Comparison of ENCODE assay signal across 25 mouse cellular contexts in genomic region chr11:97721338-97721737, GRCm38 (mm10). TPM values are rescaled to one million over a fixed set of nuclear protein-coding genes. Genes with fewer than 3 reads are reported as not detected.
"Had no signal": no experiment of that assay in that cellular context is flagged by ENCODE, and none has a peak within 500 bp of the region (broad histone marks: within the 10 kb centered on the region; RNA-seq: fewer than 3 reads in every experiment).

No protein-coding gene starts in this region.

- H3K27me3 ChIP-seq: embryonic facial prominence, embryonic 12.5 days; embryonic facial prominence, embryonic 13.5 days; embryonic facial prominence, embryonic 15.5 days; forebrain, embryonic 12.5 days; forebrain, embryonic 13.5 days; forebrain, embryonic 15.5 days had no signal

- DNase-seq: cerebellum, adult 8-10 months; cerebellum, adult 9-10 months; cerebellum, adult 9-11 months; cerebellum, postnatal 10 days; cerebellum, postnatal 14 days; cerebellum, postnatal 25 days; cerebellum, postnatal 36 days; embryo, embryonic 11 days; forebrain, postnatal 0 days; gastrocnemius, adult 2 months; gastrocnemius, postnatal 10 days; gastrocnemius, postnatal 14 days; gastrocnemius, postnatal 25 days; gastrocnemius, postnatal 36 days; heart, adult 11 months; heart, adult 18-20 months; heart, adult 2 months had no signal

- H3K4me2 ChIP-seq: embryonic facial prominence, embryonic 12.5 days; embryonic facial prominence, embryonic 13.5 days; embryonic facial prominence, embryonic 15.5 days; forebrain, embryonic 12.5 days; forebrain, embryonic 13.5 days; forebrain, embryonic 15.5 days had no signal

- H3K27ac ChIP-seq: embryonic facial prominence, embryonic 12.5 days; embryonic facial prominence, embryonic 13.5 days; embryonic facial prominence, embryonic 15.5 days; forebrain, embryonic 10.5 days; forebrain, embryonic 12.5 days; forebrain, embryonic 13.5 days; forebrain, embryonic 15.5 days; gastrocnemius, adult 2 months; heart, adult 2 months had no signal

- H3K4me3 ChIP-seq: embryonic facial prominence, embryonic 12.5 days; embryonic facial prominence, embryonic 13.5 days; embryonic facial prominence, embryonic 15.5 days; erythroblast, embryonic 14.5 days; forebrain, embryonic 10.5 days; forebrain, embryonic 12.5 days; forebrain, embryonic 13.5 days; forebrain, embryonic 15.5 days; gastrocnemius, adult 2 months; heart, adult 2 months had no signal

- H3K4me1 ChIP-seq: embryonic facial prominence, embryonic 12.5 days; embryonic facial prominence, embryonic 13.5 days; forebrain, embryonic 10.5 days; forebrain, embryonic 12.5 days; forebrain, embryonic 13.5 days; forebrain, embryonic 15.5 days had no signal

- H3K9me3 ChIP-seq: embryonic facial prominence, embryonic 15.5 days; forebrain, embryonic 15.5 days had no signal

RNA-seq across cellular contexts. Expression of gene Cisd3, which starts 35.7 kb away (rescaled TPM):
- polyA plus RNA-seq: erythroblast, embryonic 14.5 days had no signal
